Mouse (Mus musculus) limb, embryonic 14.5 days (tissue): Measurements from ENCODE around the gene Gm10645. TPM values are rescaled to one million over a fixed set of nuclear protein-coding genes. Genes with fewer than 3 reads are reported as not detected.
A peak's percentile ranks its signal among the peaks of the same experiment; 100 is the strongest.

Experiments
- ATAC-seq: fragments of 200-750 bp; cut with Nextera tagmentation; 2 replicates; pipeline ENCODE4 v1.8.0; 2017; ENCODE audit warnings: low read depth, moderate number of reproducible peaks, moderate TSS enrichment; ENCODE audit not compliant: low FRiP score
- DNase-seq: peaks from one replicate; pipeline ENCODE4 v3.0.0-alpha.2; 2015; ENCODE audit warnings: low spot score
- H3K27ac ChIP-seq: fragments of 300-500 bp; sonication (generic); replicated peaks from 2 replicates; pipeline ENCODE4 v1.5.1; 2014; ENCODE audit warnings: low read depth, mild to moderate bottlenecking, low read length, moderate library complexity, mixed read lengths
- H3K27me3 ChIP-seq: fragments of 300-500 bp; sonication (generic); 2 replicates; pipeline ENCODE4 v1.6.1; 2014; ENCODE audit warnings: low read length, mixed read lengths; ENCODE audit not compliant: control insufficient read depth, insufficient read depth
- H3K36me3 ChIP-seq: fragments of 300-500 bp; sonication (generic); 2 replicates; pipeline ENCODE4 v1.6.1; 2014; ENCODE audit warnings: mild to moderate bottlenecking, low read length, moderate library complexity, mixed read lengths; ENCODE audit not compliant: control insufficient read depth, insufficient read depth
- H3K4me1 ChIP-seq: fragments of 300-500 bp; sonication (generic); 2 replicates; pipeline ENCODE4 v1.6.1; 2014; ENCODE audit warnings: antibody characterized with exemption, low read length, mixed read lengths; ENCODE audit not compliant: control insufficient read depth, insufficient read depth
- H3K4me2 ChIP-seq: fragments of 300-500 bp; sonication (generic); replicated peaks from 2 replicates; pipeline ENCODE4 v1.6.1; 2014; ENCODE audit warnings: low read depth, mild to moderate bottlenecking, low read length, moderate library complexity; ENCODE audit not compliant: severe bottlenecking
- H3K4me3 ChIP-seq: fragments of 300-500 bp; sonication (generic); replicated peaks from 2 replicates; pipeline ENCODE4 v1.5.1; 2014; ENCODE audit warnings: low read length
- H3K9ac ChIP-seq: fragments of 300-500 bp; sonication (generic); 2 replicates; pipeline ENCODE4 v1.6.1; 2014; ENCODE audit warnings: mild to moderate bottlenecking, low read depth, low read length, moderate library complexity; ENCODE audit not compliant: severe bottlenecking
- H3K9me3 ChIP-seq: fragments of 300-500 bp; sonication (generic); 2 replicates; pipeline ENCODE4 v1.6.1; 2016; ENCODE audit warnings: low read length; ENCODE audit not compliant: control insufficient read depth
- POLR2A ChIP-seq: fragments of 200-500 bp; IDR thresholded peaks from 2 replicates; pipeline ENCODE4 v1.8.0; 2012; ENCODE audit warnings: inconsistent platforms, mild to moderate bottlenecking, moderate library complexity, borderline replicate concordance; ENCODE audit not compliant: insufficient read depth, insufficient read length; ENCODE audit errors: extremely low read depth
- WGBS: fragments of 180-500 bp; shearing (Covaris S2); extraction: QIAGEN DNeasy Blood & Tissue Kit; methylation state at CpG from one replicate; pipeline ENCODE4 v1.1.7; 2014; 5-methylcytosine and 5-hydroxymethylcytosine counted together
- polyA plus RNA-seq, 2 experiments: library from polyadenylated mRNA; depleted of rRNA in 1 of 2; stranded (reverse) in 1 of 2; unstranded in 1 of 2; fragments of >200 nt; fragmentation: Nextera tagmentation in 1 of 2; extraction: Ambion mirVana in 1 of 2; gene quantifications; 2 replicates each; pipeline versions ENCODE4 v1.2.1 to v1.2.3; 2012 to 2014

Gm10645 gene
- polyA plus RNA-seq, 2 experiments, result 0.84 to 1.2 TPM

GRCm38 (mm10) chr8:83144601-83145000 lies 21.4 kb downstream of the Gm10645 start:
- 89% methylated on average over 4 of the region's 4 CpGs for WGBS
- Histone ChIP-seq H3K4me1 (no peaks in the 10 kb centered on the region), H3K27me3 (no peaks in the 10 kb centered on the region), H3K27ac (no peak overlapping the region), H3K36me3 (no peaks in the 10 kb centered on the region), H3K9ac (no peak overlapping the region), H3K4me3 (no peak overlapping the region), H3K9me3 (no peaks in the 10 kb centered on the region), H3K4me2 (no peak overlapping the region)
- ATAC-seq, result no peak
- no peak for TF ChIP-seq POLR2A
- no peak for DNase-seq

GRCm38 (mm10) chr8:83141358-83141757 lies 24.6 kb downstream of the Gm10645 start:
- H3K4me2 ChIP-seq, result no peak overlapping the region
- H3K9ac ChIP-seq, result no peak overlapping the region
- no peaks in the 10 kb centered on the region for H3K9me3 ChIP-seq
- no peaks in the 10 kb centered on the region for H3K4me1 ChIP-seq
- WGBS, result 79% methylated on average over 5 of the region's 5 CpGs
- no peak overlapping the region for H3K27ac ChIP-seq
- no peak for DNase-seq
- H3K4me3 ChIP-seq, result no peak overlapping the region
- H3K36me3 ChIP-seq, result no peaks in the 10 kb centered on the region
- no peak for TF ChIP-seq POLR2A
- ATAC-seq, result no peak
- no peaks in the 10 kb centered on the region for H3K27me3 ChIP-seq

DNA sequence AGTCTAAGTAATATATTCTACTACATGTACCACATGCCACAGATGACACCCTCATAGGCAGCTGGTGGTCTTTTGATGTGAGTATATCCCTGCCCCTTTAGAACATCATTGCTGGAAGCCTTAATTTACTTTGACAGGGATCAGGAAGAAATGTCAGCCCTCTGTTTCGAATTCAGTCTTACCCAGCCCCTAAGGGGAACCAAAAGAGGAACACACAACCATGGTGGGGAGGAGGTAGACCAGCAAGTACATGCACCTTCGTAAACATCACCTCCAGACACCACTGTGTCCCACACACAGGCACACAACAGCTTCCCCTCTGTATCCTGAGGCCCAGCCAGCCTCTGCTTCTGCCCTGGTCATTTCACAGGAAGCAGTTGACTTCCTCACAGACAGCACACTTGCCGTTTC lies 25.3 kb downstream of the Gm10645 start:
- Histone ChIP-seq H3K27ac (no peak overlapping the region), H3K9ac (no peak overlapping the region), H3K4me1 (no peaks in the 10 kb centered on the region), H3K9me3 (no peaks in the 10 kb centered on the region), H3K4me3 (no peak overlapping the region), H3K4me2 (no peak overlapping the region), H3K36me3 (no peaks in the 10 kb centered on the region), H3K27me3 (no peaks in the 10 kb centered on the region)
- WGBS, result 63% methylated on average over 3 of the region's 3 CpGs
- peak; percentile 0 for DNase-seq
- TF ChIP-seq POLR2A, result no peak
- ATAC-seq, result no peak

GRCm38 (mm10) chr8:83140068-83140467 lies 25.9 kb downstream of the Gm10645 start:
- no peak overlapping the region for H3K27ac ChIP-seq
- H3K4me3 ChIP-seq, result no peak overlapping the region
- H3K4me1 ChIP-seq, result no peaks in the 10 kb centered on the region
- H3K4me2 ChIP-seq, result no peak overlapping the region
- H3K9ac ChIP-seq, result no peak overlapping the region
- no peak for DNase-seq
- no peaks in the 10 kb centered on the region for H3K27me3 ChIP-seq
- no peak for ATAC-seq
- H3K36me3 ChIP-seq, result no peaks in the 10 kb centered on the region
- no peaks in the 10 kb centered on the region for H3K9me3 ChIP-seq
- no peak for TF ChIP-seq POLR2A
- 83% methylated on average over 1 of the region's 1 CpGs for WGBS

DNA sequence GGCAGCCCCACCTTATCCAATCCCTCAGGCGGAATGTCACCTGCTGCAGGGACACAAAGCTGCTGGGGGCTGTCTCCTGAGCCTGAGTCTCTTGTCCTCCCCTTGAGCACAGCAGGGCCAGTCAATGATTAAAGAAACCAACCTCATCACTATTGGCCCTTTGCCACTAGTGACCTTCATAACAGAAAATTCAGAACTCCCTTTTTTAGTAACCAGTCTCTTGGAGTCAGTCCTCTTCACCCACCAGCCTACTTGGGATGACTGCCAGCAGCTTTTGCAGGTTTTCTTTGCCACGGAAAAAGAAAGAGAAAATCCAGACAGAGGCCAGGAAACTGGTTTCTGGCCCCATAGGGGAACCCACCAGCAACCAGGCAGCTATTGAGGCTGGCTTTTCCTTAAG lies 30.9 kb downstream of the Gm10645 start:
- no peak overlapping the region for H3K4me2 ChIP-seq
- H3K4me1 ChIP-seq, result no peaks in the 10 kb centered on the region
- H3K4me3 ChIP-seq, result no peak overlapping the region
- no peak overlapping the region for H3K9ac ChIP-seq
- no peak for TF ChIP-seq POLR2A
- no peaks in the 10 kb centered on the region for H3K9me3 ChIP-seq
- WGBS, result 44% methylated on average over 2 of the region's 2 CpGs
- no peaks in the 10 kb centered on the region for H3K36me3 ChIP-seq
- H3K27me3 ChIP-seq, result no peaks in the 10 kb centered on the region
- DNase-seq (peak; percentile 6), ATAC-seq (no peak)
- no peak overlapping the region for H3K27ac ChIP-seq

Other genes with a start within 250 kb of the Gm10645 start
- 5.2 and 5.7 TPM in 2 replicates for gene Tbc1d9, start 818 bp downstream of the Gm10645 start, polyA plus RNA-seq (2012; rRNA removed)
- gene Tbc1d9, start 818 bp downstream of the Gm10645 start, polyA plus RNA-seq (2014; fragmentation: Nextera tagmentation; extraction: Ambion mirVana), result 1.3 and 1.9 TPM in 2 replicates
- gene Ucp1, start 124.2 kb upstream of the Gm10645 start, polyA plus RNA-seq (2012; rRNA removed), result 0.05 and 0.08 TPM in 2 replicates
- gene Ucp1, start 124.2 kb upstream of the Gm10645 start, polyA plus RNA-seq (2014; fragmentation: Nextera tagmentation; extraction: Ambion mirVana), result not detected in 2 replicates
- 11.6 and 12.6 TPM in 2 replicates for gene Elmod2, start 166.3 kb upstream of the Gm10645 start, polyA plus RNA-seq (2012; rRNA removed)
- 16.3 and 22.4 TPM in 2 replicates for gene Elmod2, start 166.3 kb upstream of the Gm10645 start, polyA plus RNA-seq (2014; fragmentation: Nextera tagmentation; extraction: Ambion mirVana)
- gene Mgat4d, start 182.3 kb upstream of the Gm10645 start, polyA plus RNA-seq (2012; rRNA removed), result not detected in 2 replicates
- not detected in 2 replicates for gene Mgat4d, start 182.3 kb upstream of the Gm10645 start, polyA plus RNA-seq (2014; fragmentation: Nextera tagmentation; extraction: Ambion mirVana)
- gene Clgn, start 223.7 kb upstream of the Gm10645 start, polyA plus RNA-seq (2012; rRNA removed), result 0.40 and 0.43 TPM in 2 replicates
- 0.33 and 0.87 TPM in 2 replicates for gene Clgn, start 223.7 kb upstream of the Gm10645 start, polyA plus RNA-seq (2014; fragmentation: Nextera tagmentation; extraction: Ambion mirVana)